ENCODE assay signal across 8 mouse cellular contexts in genomic region chr4:83383899-83384490, GRCm38 (mm10). TPM values are rescaled to one million over a fixed set of nuclear protein-coding genes. Genes with fewer than 3 reads are reported as not detected.
A peak's percentile ranks its signal among the peaks of the same experiment; 100 is the strongest.
DNase-seq lines count a peak whose midpoint lies in the region; ATAC-seq and TF ChIP-seq lines count a peak whose summit lies in the region.

No protein-coding gene starts in this region.

- no peak for ATAC-seq in heart, embryonic 12.5 days (ENCODE audit: insufficient number of reproducible peaks, low FRiP score)
- ATAC-seq in erythroblast, adult 5-6 weeks (replicated peaks; ENCODE audit: low FRiP score, poor library complexity, severe bottlenecking): 0 out of 2 replicates have a peak, but pooled peaks have one; percentile 43
- no peak for ATAC-seq in liver, embryonic 14.5 days (ENCODE audit: insufficient read depth)

- H3K9me3 ChIP-seq in heart, embryonic 12.5 days (replicated peaks): 0 out of 2 replicates have a peak, but pooled peaks cover 5% of the 10 kb centered on the region
- H3K9me3 ChIP-seq in liver, embryonic 14.5 days (ENCODE audit: control insufficient read depth, low read length): no peaks in the 10 kb centered on the region

- no peak overlapping the region for H3K27ac ChIP-seq in heart, embryonic 12.5 days (ENCODE audit: poor library complexity, severe bottlenecking)
- H3K27ac ChIP-seq in liver, embryonic 14.5 days: no peak overlapping the region
- H3K27ac ChIP-seq in thymus, adult 2 months (ENCODE audit: control insufficient read depth, insufficient read depth, low read length): no peak overlapping the region

- no peak overlapping the region for H3K4me3 ChIP-seq in heart, embryonic 12.5 days
- no peak overlapping the region for H3K4me3 ChIP-seq in liver, embryonic 14.5 days (ENCODE audit: insufficient read depth in 1 of 2, low read depth in 2 of 2, low read length in 2 of 2)
- no peak overlapping the region for H3K4me3 ChIP-seq in thymus, adult 2 months (ENCODE audit: control insufficient read depth, insufficient read depth, low read length)

- H3K4me1 ChIP-seq in heart, embryonic 12.5 days (replicated peaks): no peaks in the 10 kb centered on the region
- no peaks in the 10 kb centered on the region for H3K4me1 ChIP-seq in liver, embryonic 14.5 days (replicated peaks; ENCODE audit: control insufficient read depth in 2 of 2, insufficient read depth in 2 of 2, low read length in 1 of 2)
- no peaks in the 10 kb centered on the region for H3K4me1 ChIP-seq in thymus, adult 2 months (replicated peaks; ENCODE audit: control insufficient read depth, insufficient read depth, low read length)

- peak; percentile 47 for TF ChIP-seq CTCF in liver, embryonic 14.5 days (IDR thresholded peaks at IDR 0.05; ENCODE audit: low read depth)
- no peak for TF ChIP-seq CTCF in thymus, adult 2 months (IDR thresholded peaks at IDR 0.05; ENCODE audit: borderline replicate concordance, control insufficient read depth, extremely low read depth, insufficient read depth, low read length, poor library complexity)

- no peak for TF ChIP-seq EP300 in liver, embryonic 14.5 days (IDR thresholded peaks at IDR 0.05; ENCODE audit: low read depth)

- no peaks in the 10 kb centered on the region for H3K36me3 ChIP-seq in heart, embryonic 12.5 days
- no peaks in the 10 kb centered on the region for H3K36me3 ChIP-seq in liver, embryonic 14.5 days (replicated peaks; ENCODE audit: control insufficient read depth, insufficient read depth, low read depth)
- H3K36me3 ChIP-seq in thymus, adult 2 months (ENCODE audit: control insufficient read depth, insufficient read depth, low read length): no peaks in the 10 kb centered on the region

- no peak overlapping the region for H3K4me2 ChIP-seq in heart, embryonic 12.5 days
- H3K4me2 ChIP-seq in liver, embryonic 14.5 days (ENCODE audit: low read depth): no peak overlapping the region

- DNase-seq in heart, adult 8-10 months (ENCODE audit: low spot score): peak; percentile 40
- peak; percentile 70 to 72 for DNase-seq in B cell, adult 2 months
- DNase-seq in adipocyte (ENCODE audit: low spot score): peak; percentile 81
- peak; percentile 10 to 35 (median 16) for DNase-seq in liver, embryonic 14.5 days (ENCODE audit: low read depth in 3 of 3, low spot score in 3 of 3)
- peak; percentile 46 for DNase-seq in thymus, adult 2 months
- DNase-seq in urinary bladder, adult 2 months (ENCODE audit: low spot score): no peak

- H3K27me3 ChIP-seq in heart, embryonic 12.5 days (replicated peaks): 0 out of 2 replicates have a peak, but pooled peaks cover 3% of the 10 kb centered on the region
- no peaks in the 10 kb centered on the region for H3K27me3 ChIP-seq in liver, embryonic 14.5 days (ENCODE audit: control insufficient read depth, insufficient read depth, low read length)
- no peaks in the 10 kb centered on the region for H3K27me3 ChIP-seq in thymus, adult 2 months (ENCODE audit: control insufficient read depth, insufficient read depth, low read length)

- TF ChIP-seq POLR2A in thymus, adult 2 months (IDR thresholded peaks at IDR 0.05; ENCODE audit: control insufficient read depth, extremely low read depth, insufficient read depth, low read length, poor library complexity): no peak

- 55% methylated on average over 6 of the region's 6 CpGs for WGBS in heart, embryonic 12.5 days
- 36% methylated on average over 6 of the region's 6 CpGs for WGBS in liver, embryonic 14.5 days (ENCODE audit: insufficient replicate concordance)
- WGBS in thymus, adult 2 months: 64% methylated on average over 6 of the region's 6 CpGs

- no peak overlapping the region for H3K9ac ChIP-seq in heart, embryonic 12.5 days
- no peak overlapping the region for H3K9ac ChIP-seq in liver, embryonic 14.5 days (replicated peaks)

RNA-seq across cellular contexts. Expression of gene Snapc3, which starts 33.5 kb away (rescaled TPM):
- total RNA-seq in heart, adult 8-10 months (2022): 10 to 100 TPM; 13.0 to 17.1 (median 16.6) TPM
- polyA plus RNA-seq in heart, embryonic 12.5 days (2016; fragmentation: Nextera tagmentation; extraction: Ambion mirVana): 32.6 and 34.9 TPM in 2 replicates
- total RNA-seq in erythroblast, adult 5-6 weeks (2015; ENCODE audit: low replicate concordance): 7.7 and 18.1 TPM in 2 replicates
- 7.5 and 12.0 TPM in 2 replicates for total RNA-seq in erythroblast, adult 5-6 weeks (2017; ENCODE audit: low replicate concordance)
- polyA plus RNA-seq in liver, embryonic 14.5 days (2012; rRNA removed): 5.7 and 6.4 TPM in 2 replicates
- polyA plus RNA-seq in liver, embryonic 14.5 days (2014; fragmentation: Nextera tagmentation; extraction: Ambion mirVana): 8.3 and 8.5 TPM in 2 replicates
- 44.1 and 50.6 TPM in 2 replicates for polyA plus RNA-seq in thymus, adult 2 months (2012; rRNA removed)
- polyA plus RNA-seq in urinary bladder, adult 2 months (2012; rRNA removed): 22.6 and 30.0 TPM in 2 replicates

RNA-seq across cellular contexts. Expression of gene Ttc39b, which starts 59.9 kb away (rescaled TPM):
- 10 to 100 TPM; 18.5 to 23.7 (median 20.8) TPM for total RNA-seq in heart, adult 8-10 months (2022)
- 1.2 and 2.2 TPM in 2 replicates for polyA plus RNA-seq in heart, embryonic 12.5 days (2016; fragmentation: Nextera tagmentation; extraction: Ambion mirVana)
- 0.19 and 2.1 TPM in 2 replicates for total RNA-seq in erythroblast, adult 5-6 weeks (2015; ENCODE audit: low replicate concordance)
- 0.56 and 4.9 TPM in 2 replicates for total RNA-seq in erythroblast, adult 5-6 weeks (2017; ENCODE audit: low replicate concordance)
- polyA plus RNA-seq in liver, embryonic 14.5 days (2012; rRNA removed): 0.37 and 0.60 TPM in 2 replicates
- 2.1 and 2.9 TPM in 2 replicates for polyA plus RNA-seq in liver, embryonic 14.5 days (2014; fragmentation: Nextera tagmentation; extraction: Ambion mirVana)
- polyA plus RNA-seq in thymus, adult 2 months (2012; rRNA removed): 1.7 and 2.5 TPM in 2 replicates
- 6.2 and 7.0 TPM in 2 replicates for polyA plus RNA-seq in urinary bladder, adult 2 months (2012; rRNA removed)
